Mouse (Mus musculus): ENCODE results near the gene Gnptab.
"Not testable (repeated sequence)": the region's sequence is repeated elsewhere in the genome, so short reads cannot be mapped to it uniquely, and the experiment has no call there.

The Gnptab gene

DNA sequence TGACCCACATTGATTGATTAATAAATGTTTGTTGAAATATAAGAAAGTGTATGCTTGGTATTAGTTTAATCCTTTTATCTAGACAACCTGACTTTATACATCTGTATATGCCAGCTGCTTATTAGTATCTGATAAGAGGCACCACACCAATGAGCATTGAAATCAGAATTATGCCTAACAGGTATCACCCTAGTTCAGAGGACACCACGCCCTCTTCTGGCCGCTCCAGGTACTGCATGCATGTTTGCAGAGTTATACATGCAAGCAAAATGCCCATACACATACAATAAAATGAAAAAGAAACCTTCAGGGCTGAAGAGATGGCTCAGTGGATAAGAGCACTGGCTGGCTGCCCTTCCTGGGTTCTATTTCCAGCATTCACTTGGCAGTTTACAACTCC lies 7.1 kb upstream of the Gnptab start:
- no peak overlapping the region for H3K4me3 ChIP-seq (replicated peaks; ENCODE audit: low read length)
- H3K27me3 ChIP-seq (ENCODE audit: insufficient read depth, low read length), result peaks cover 5% of the 10 kb centered on the region; the same call in 1 of the 2 replicates
- no peaks in the 10 kb centered on the region for H3K36me3 ChIP-seq (ENCODE audit: insufficient read depth, low read length)
- peaks cover 9% of the 10 kb centered on the region for H3K4me1 ChIP-seq (replicated peaks; ENCODE audit: low read depth, low read length)
- no peaks in the 10 kb centered on the region for H3K9me3 ChIP-seq (ENCODE audit: low read length)
- TF ChIP-seq CTCF (conservative IDR thresholded peaks at IDR 0.05; ENCODE audit: low read length), result peak; percentile 78
- no peak for TF ChIP-seq POU5F1 (IDR thresholded peaks at IDR 0.05; ENCODE audit: borderline replicate concordance, low read length)
- no peak for TF ChIP-seq NANOG (IDR thresholded peaks at IDR 0.05; ENCODE audit: borderline replicate concordance, low read length)

DNA sequence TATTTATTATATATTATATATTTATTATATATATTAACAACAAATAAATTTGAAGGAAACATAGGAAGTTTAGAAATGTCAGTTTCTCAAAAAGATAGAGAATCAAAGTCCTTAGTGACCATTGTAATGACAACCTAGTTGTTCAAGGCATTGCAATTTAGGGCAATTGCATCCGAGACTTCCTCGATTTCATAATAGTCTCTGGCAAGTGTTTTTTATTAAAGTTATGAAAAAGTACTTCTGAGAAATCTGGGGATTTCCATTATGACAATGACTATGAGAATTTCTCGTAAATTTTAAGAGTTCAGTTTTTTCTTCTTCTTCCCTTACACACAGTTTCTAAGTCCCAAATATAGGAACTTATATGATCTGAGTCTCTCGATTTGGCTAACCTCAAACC lies 6.5 kb upstream of the Gnptab start:
- TF ChIP-seq POU5F1 (IDR thresholded peaks at IDR 0.05; ENCODE audit: borderline replicate concordance, low read length) (no peak), NANOG (IDR thresholded peaks at IDR 0.05; ENCODE audit: borderline replicate concordance, low read length) (no peak), CTCF (conservative IDR thresholded peaks at IDR 0.05; ENCODE audit: low read length) (no peak)
- H3K36me3 ChIP-seq (ENCODE audit: insufficient read depth, low read length), result no peaks in the 10 kb centered on the region
- H3K9me3 ChIP-seq (ENCODE audit: low read length), result no peaks in the 10 kb centered on the region
- H3K4me1 ChIP-seq (replicated peaks; ENCODE audit: low read depth, low read length), result peaks cover 11% of the 10 kb centered on the region
- H3K27me3 ChIP-seq (ENCODE audit: insufficient read depth, low read length), result peaks cover 5% of the 10 kb centered on the region; the same call in 1 of the 2 replicates
- H3K4me3 ChIP-seq (replicated peaks; ENCODE audit: low read length), result no peak overlapping the region

DNA sequence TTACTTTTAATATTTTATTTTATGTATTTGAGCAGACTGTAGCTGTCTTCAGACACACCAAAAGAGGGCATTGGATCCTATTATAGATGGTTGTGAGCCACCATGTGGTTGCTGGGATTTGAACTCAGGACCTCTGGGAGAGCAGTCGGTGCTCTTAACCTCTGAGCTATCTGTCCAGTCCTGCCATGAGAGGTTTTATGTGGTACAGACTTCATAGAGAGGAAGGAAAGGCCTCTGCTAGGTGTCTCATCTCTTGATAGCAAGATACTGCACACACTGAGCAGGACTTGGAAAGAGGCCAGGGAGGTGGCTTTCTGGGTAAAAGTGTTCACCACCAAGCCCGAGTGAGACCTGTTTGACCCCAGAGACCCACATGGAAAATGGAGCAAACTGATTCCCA lies 6.0 kb upstream of the Gnptab start:
- not testable (repeated sequence) for H3K4me3 ChIP-seq (replicated peaks; ENCODE audit: low read length); H3K9me3 ChIP-seq (ENCODE audit: low read length); H3K36me3 ChIP-seq (ENCODE audit: insufficient read depth, low read length); H3K27me3 ChIP-seq (ENCODE audit: insufficient read depth, low read length)
- peaks cover 11% of the 10 kb centered on the region for H3K4me1 ChIP-seq (replicated peaks; ENCODE audit: low read depth, low read length)

DNA sequence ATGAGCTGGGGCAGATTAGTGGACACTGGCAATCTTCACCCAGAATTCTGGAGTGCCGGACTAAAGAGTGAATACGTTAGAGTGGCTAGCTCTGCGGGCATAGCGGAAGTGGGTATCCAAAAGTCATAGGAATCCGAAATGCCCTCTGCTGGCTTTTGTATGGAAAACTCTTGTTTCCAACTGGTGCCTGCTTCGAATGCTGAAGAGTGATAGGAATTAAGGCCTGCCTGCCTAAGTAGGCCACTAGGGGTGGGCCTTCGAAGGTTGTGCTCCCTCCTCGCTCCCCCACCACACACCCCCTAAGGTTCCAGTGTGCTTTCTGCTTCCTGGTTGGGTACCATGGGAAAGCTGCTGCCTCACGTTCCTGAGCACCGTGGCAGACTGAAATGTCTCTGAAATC lies 3.9 kb upstream of the Gnptab start:
- Histone ChIP-seq H3K4me1 (replicated peaks; ENCODE audit: low read depth, low read length) (peaks cover 15% of the 10 kb centered on the region), H3K4me3 (replicated peaks; ENCODE audit: low read length) (no peak overlapping the region), H3K27me3 (ENCODE audit: insufficient read depth, low read length) (peaks cover 5% of the 10 kb centered on the region; the same call in 1 of the 2 replicates), H3K36me3 (ENCODE audit: insufficient read depth, low read length) (no peaks in the 10 kb centered on the region), H3K9me3 (ENCODE audit: low read length) (no peaks in the 10 kb centered on the region)
- TF ChIP-seq NANOG (IDR thresholded peaks at IDR 0.05; ENCODE audit: borderline replicate concordance, low read length), result no peak
- no peak for TF ChIP-seq POU5F1 (IDR thresholded peaks at IDR 0.05; ENCODE audit: borderline replicate concordance, low read length)
- no peak for TF ChIP-seq CTCF (conservative IDR thresholded peaks at IDR 0.05; ENCODE audit: low read length)

DNA sequence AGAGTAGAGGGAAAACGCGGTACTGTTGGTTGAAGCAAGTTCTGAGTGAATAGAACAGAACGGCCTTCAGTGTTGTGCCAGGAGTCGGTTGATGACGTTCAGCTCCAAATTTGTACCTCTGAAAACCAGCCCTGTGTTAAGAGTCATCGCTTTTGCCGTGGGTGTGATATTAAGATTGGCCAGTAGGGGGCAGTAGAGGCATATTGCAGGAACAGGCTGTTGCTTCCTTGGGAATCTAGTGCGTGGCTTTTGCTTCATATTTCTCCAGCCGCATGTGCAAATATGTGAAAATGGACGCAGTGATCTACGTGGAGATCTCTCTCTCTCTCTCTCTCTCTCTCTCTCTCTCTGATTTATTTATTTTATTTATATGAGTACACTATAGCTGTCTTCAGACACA lies 2.2 kb upstream of the Gnptab start:
- TF ChIP-seq CTCF (conservative IDR thresholded peaks at IDR 0.05; ENCODE audit: low read length), result peak; percentile 97
- no peak for TF ChIP-seq POU5F1 (IDR thresholded peaks at IDR 0.05; ENCODE audit: borderline replicate concordance, low read length)
- TF ChIP-seq NANOG (IDR thresholded peaks at IDR 0.05; ENCODE audit: borderline replicate concordance, low read length), result no peak
- peaks cover 33% of the 10 kb centered on the region for H3K4me1 ChIP-seq (replicated peaks; ENCODE audit: low read depth, low read length)
- H3K36me3 ChIP-seq (ENCODE audit: insufficient read depth, low read length), result no peaks in the 10 kb centered on the region
- H3K9me3 ChIP-seq (ENCODE audit: low read length), result no peaks in the 10 kb centered on the region
- 0 out of 2 replicates have a peak overlapping the region, but pooled peaks have one; percentile 11 for H3K4me3 ChIP-seq (replicated peaks; ENCODE audit: low read length)
- H3K27me3 ChIP-seq (ENCODE audit: insufficient read depth, low read length), result peaks cover 7% of the 10 kb centered on the region; the same call in 1 of the 2 replicates

DNA sequence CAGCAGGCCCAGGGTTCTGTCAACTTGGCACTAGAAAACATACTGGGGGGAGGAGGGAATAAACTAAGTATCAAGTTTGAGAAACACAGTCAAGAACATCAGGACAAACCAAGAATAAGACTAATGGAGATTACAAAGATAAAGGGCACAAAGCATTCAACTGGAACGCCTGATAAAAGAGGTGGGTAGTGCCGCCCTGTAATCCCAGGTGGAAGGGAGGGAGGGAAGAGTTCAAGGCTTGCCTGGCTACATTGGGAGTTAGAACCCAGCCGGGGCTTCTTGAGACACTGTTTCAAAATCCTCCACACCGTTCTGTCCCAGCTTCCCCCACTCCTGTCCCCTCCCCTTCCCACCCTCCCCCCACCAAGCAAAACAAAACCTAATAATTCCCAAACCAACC lies 1.3 kb upstream of the Gnptab start:
- TF ChIP-seq NANOG (IDR thresholded peaks at IDR 0.05; ENCODE audit: borderline replicate concordance, low read length), result no peak
- no peak for TF ChIP-seq POU5F1 (IDR thresholded peaks at IDR 0.05; ENCODE audit: borderline replicate concordance, low read length)
- no peak for TF ChIP-seq CTCF (conservative IDR thresholded peaks at IDR 0.05; ENCODE audit: low read length)
- H3K36me3 ChIP-seq (ENCODE audit: insufficient read depth, low read length), result no peaks in the 10 kb centered on the region
- peaks cover 38% of the 10 kb centered on the region for H3K4me1 ChIP-seq (replicated peaks; ENCODE audit: low read depth, low read length)
- H3K4me3 ChIP-seq (replicated peaks; ENCODE audit: low read length), result no peak overlapping the region
- peaks cover 7% of the 10 kb centered on the region; the same call in 1 of the 2 replicates for H3K27me3 ChIP-seq (ENCODE audit: insufficient read depth, low read length)
- no peaks in the 10 kb centered on the region for H3K9me3 ChIP-seq (ENCODE audit: low read length)

DNA sequence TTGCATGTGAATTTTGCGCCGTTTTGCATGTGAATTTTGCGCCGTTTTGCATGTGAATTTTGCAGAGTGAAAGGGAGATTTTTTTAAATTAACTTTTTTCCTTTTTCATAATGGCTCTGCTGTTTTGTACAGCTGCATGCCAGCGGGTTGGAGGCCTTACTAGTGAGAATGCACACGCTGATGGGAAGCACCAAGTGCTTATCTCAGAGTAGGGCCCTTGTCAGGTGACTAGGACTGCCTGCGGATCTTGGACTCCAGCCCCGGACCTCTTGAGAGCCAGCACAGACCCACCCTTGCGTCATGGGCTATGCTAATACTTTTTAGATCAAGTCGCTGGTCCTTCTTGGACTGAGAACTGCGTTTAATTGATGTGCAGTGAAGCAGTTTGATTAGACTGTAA lies 1.1 kb downstream of the Gnptab start:
- H3K9me3 ChIP-seq (ENCODE audit: low read length), result no peaks in the 10 kb centered on the region

DNA sequence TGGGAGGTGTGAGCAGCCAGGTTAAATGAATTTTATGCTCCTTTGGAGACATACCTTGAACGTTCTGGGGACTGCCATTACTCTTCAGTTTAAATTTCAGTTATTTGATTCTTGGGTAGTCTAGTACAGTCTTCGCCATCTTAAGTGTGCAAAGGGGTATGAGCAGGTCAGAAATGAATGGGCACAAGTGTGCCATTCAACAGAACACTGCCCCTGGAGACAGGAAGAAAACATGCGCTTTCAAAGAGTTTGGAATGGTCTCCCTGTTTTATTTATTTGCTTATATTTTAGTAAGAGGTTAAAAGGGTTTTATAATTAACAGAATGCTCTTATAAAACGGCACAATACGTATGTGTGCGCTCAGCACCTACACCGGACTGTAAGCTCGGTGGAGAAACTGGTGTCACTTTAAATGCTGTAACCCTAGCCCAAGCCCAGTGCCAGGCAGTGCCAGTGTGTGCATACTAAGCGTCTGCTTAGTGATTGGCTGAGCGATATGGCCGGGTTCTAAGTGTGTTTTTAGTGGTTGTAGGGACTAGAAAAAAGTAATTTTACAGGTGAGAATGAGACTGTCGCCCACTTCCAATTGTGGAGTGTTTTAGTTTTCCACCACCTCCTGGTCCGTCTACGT lies 1.6 kb downstream of the Gnptab start:
- TF ChIP-seq POU5F1 (IDR thresholded peaks at IDR 0.05; ENCODE audit: borderline replicate concordance, low read length) (no peak), NANOG (IDR thresholded peaks at IDR 0.05; ENCODE audit: borderline replicate concordance, low read length) (no peak), CTCF (conservative IDR thresholded peaks at IDR 0.05; ENCODE audit: low read length) (no peak)

More for the DNA sequence above, 1.1 kb downstream of the Gnptab start:
- Histone ChIP-seq H3K27me3 (ENCODE audit: insufficient read depth, low read length) (peaks cover 7% of the 10 kb centered on the region; the same call in 1 of the 2 replicates), H3K4me3 (replicated peaks; ENCODE audit: low read length) (peak overlapping the region; percentile 90), H3K4me1 (replicated peaks; ENCODE audit: low read depth, low read length) (peaks cover 45% of the 10 kb centered on the region), H3K36me3 (ENCODE audit: insufficient read depth, low read length) (no peaks in the 10 kb centered on the region)
- TF ChIP-seq POU5F1 (IDR thresholded peaks at IDR 0.05; ENCODE audit: borderline replicate concordance, low read length) (no peak), CTCF (conservative IDR thresholded peaks at IDR 0.05; ENCODE audit: low read length) (no peak; the same call in 1 of the 2 replicates), NANOG (IDR thresholded peaks at IDR 0.05; ENCODE audit: borderline replicate concordance, low read length) (no peak)

DNA sequence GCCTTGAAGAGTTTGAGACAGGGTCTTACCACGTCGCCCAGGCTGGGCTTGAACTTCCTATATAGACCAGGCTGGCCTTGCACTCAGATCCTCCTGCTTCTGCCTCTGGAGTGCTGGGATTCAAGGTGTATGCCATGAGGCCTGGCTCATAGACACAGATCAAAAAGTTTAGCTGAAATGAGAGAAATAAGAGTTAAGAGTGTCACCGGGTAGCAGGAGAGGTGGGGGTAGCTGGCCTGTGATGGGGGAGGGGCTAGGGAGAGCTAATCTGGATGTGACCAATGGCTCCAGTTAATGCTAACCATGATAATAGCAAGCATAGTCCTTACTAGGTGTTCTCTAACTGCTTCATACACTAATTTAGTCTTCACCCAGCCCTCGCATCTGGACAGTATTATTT lies 2.4 kb downstream of the Gnptab start:
- H3K27me3 ChIP-seq (ENCODE audit: insufficient read depth, low read length), result 0 out of 2 replicates have a peak, but pooled peaks cover 3% of the 10 kb centered on the region
- peaks cover 47% of the 10 kb centered on the region for H3K4me1 ChIP-seq (replicated peaks; ENCODE audit: low read depth, low read length)
- peak overlapping the region; percentile 90; the same call in 1 of the 2 replicates for H3K4me3 ChIP-seq (replicated peaks; ENCODE audit: low read length)
- no peak for TF ChIP-seq POU5F1 (IDR thresholded peaks at IDR 0.05; ENCODE audit: borderline replicate concordance, low read length)
- no peak for TF ChIP-seq CTCF (conservative IDR thresholded peaks at IDR 0.05; ENCODE audit: low read length)
- TF ChIP-seq NANOG (IDR thresholded peaks at IDR 0.05; ENCODE audit: borderline replicate concordance, low read length), result no peak
- no peaks in the 10 kb centered on the region for H3K36me3 ChIP-seq (ENCODE audit: insufficient read depth, low read length)
- H3K9me3 ChIP-seq (ENCODE audit: low read length), result no peaks in the 10 kb centered on the region

More for the DNA sequence above, 1.6 kb downstream of the Gnptab start:
- Histone ChIP-seq H3K4me1 (replicated peaks; ENCODE audit: low read depth, low read length) (peaks cover 45% of the 10 kb centered on the region), H3K4me3 (replicated peaks; ENCODE audit: low read length) (peak overlapping the region; percentile 90), H3K9me3 (ENCODE audit: low read length) (no peaks in the 10 kb centered on the region), H3K27me3 (ENCODE audit: insufficient read depth, low read length) (peaks cover 7% of the 10 kb centered on the region; the same call in 1 of the 2 replicates), H3K36me3 (ENCODE audit: insufficient read depth, low read length) (no peaks in the 10 kb centered on the region)

Data from E14TG2a.4 (cell line).